Mouse (Mus musculus): Measurements from ENCODE around the gene Ndfip2. TPM values are rescaled to one million over a fixed set of nuclear protein-coding genes. Genes with fewer than 3 reads are reported as not detected.

Ndfip2 gene
- total and polyA plus RNA-seq, 3 experiments, result 12.6 to 49.6 (median 19.0) TPM

- no peak for DNase-seq (ENCODE audit: extremely low read depth)
- TF ChIP-seq EP300 (IDR thresholded peaks at IDR 0.05; ENCODE audit: low read length) (no peak), USF2 (conservative IDR thresholded peaks at IDR 0.05; ENCODE audit: low read depth, low read length) (no peak), NRF1 (IDR thresholded peaks at IDR 0.05; ENCODE audit: low read depth, low read length) (no peak), POLR2A (IDR thresholded peaks at IDR 0.05; ENCODE audit: low read depth, low read length) (no peak), PAX5 (IDR thresholded peaks at IDR 0.05; ENCODE audit: low read length) (no peak), MXI1 (IDR thresholded peaks at IDR 0.05; ENCODE audit: low read depth, low read length) (no peak), E2F4 (IDR thresholded peaks at IDR 0.05; ENCODE audit: insufficient replicate concordance, low read depth, low read length) (no peak), MAFK (IDR thresholded peaks at IDR 0.05; ENCODE audit: insufficient replicate concordance, low read length) (no peak), ZNF384 (IDR thresholded peaks at IDR 0.05; ENCODE audit: low read depth, low read length) (no peak), JUND (conservative IDR thresholded peaks at IDR 0.05; ENCODE audit: low read depth, low read length) (no peak), JUN (IDR thresholded peaks at IDR 0.05; ENCODE audit: insufficient read depth, low read depth, low read length) (no peak), KAT2A (IDR thresholded peaks at IDR 0.05; ENCODE audit: insufficient replicate concordance, low read length) (no peak), ZKSCAN1 (IDR thresholded peaks at IDR 0.05; ENCODE audit: borderline replicate concordance, low read depth, low read length) (no peak), HCFC1 (IDR thresholded peaks at IDR 0.05; ENCODE audit: low read depth, low read length) (no peak), CTCF (conservative IDR thresholded peaks at IDR 0.05 in 1 of 2, IDR thresholded peaks at IDR 0.05 in 1 of 2; ENCODE audit: low read depth in 2 of 2, low read length in 2 of 2) (no peak)
- in situ Hi-C loops (cut with MboI; ENCODE audit: low pct_ligation_motif_present, low pct_unique_long_range_greater_than_20kb, low sequenced_read_pairs) (no loop called here), dilution Hi-C loops (cut with MboI; ENCODE audit: extremely low pct_ligation_motif_present, extremely low pct_unique_long_range_greater_than_20kb, low sequenced_read_pairs) (no loop called here)
- H3K36me3 ChIP-seq (replicated peaks in 1 of 2; ENCODE audit: control insufficient read depth in 1 of 2, insufficient read depth in 1 of 2, low read length in 1 of 2), result no peaks in the 10 kb centered on the region
- H3K27ac ChIP-seq (ENCODE audit: insufficient read depth, low read depth), result no peak overlapping the region
- peaks cover 2 to 4% of the 10 kb centered on the region in 2 experiments; a peak in 1 of 4 replicates for H3K4me1 ChIP-seq (ENCODE audit: control insufficient read depth in 1 of 2, insufficient read depth in 2 of 2)
- H3K4me2 ChIP-seq (ENCODE audit: insufficient read depth, low read depth, poor library complexity, severe bottlenecking), result no peak overlapping the region
- no peaks in the 10 kb centered on the region for H3K79me2 ChIP-seq (replicated peaks; ENCODE audit: control insufficient read depth, extremely low read depth, insufficient read depth, poor library complexity, severe bottlenecking)
- H3K9me3 ChIP-seq (replicated peaks; ENCODE audit: low read length), result no peaks in the 10 kb centered on the region
- H3K4me3 ChIP-seq (replicated peaks in 1 of 3; ENCODE audit: low read depth in 2 of 3, low read length in 2 of 3, poor library complexity in 1 of 3), result no peak overlapping the region
- H3K9ac ChIP-seq (ENCODE audit: insufficient read depth, low read depth), result no peak overlapping the region
- peaks cover 6% of the 10 kb centered on the region for H3K27me3 ChIP-seq (replicated peaks)
Measured at GRCm38 (mm10) chr14:105253304-105253703, 5.1 kb upstream of the Ndfip2 start.

DNA sequence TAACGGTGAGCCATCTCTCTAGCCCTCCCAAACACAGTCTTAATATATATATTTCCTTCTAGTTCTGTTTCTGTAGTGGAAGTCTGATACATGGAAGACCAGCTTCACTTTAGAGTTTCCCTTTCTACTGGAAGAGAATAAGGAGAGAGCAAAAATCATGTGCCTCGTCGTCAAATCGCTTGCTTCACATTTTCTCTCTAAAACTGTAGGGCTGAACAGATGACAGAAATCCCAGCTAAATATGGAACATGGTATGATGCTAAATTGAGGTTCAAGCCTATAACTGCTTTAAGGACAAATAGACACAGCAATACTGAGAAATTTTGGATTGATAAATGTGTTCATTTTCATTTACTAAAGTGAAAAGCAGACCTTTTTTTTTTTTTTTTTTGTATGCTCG lies 4.0 kb upstream of the Ndfip2 start:
- Histone ChIP-seq H3K4me1 (ENCODE audit: control insufficient read depth in 1 of 2, insufficient read depth in 2 of 2) (peaks cover 2 to 4% of the 10 kb centered on the region in 2 experiments; a peak in 1 of 4 replicates), H3K27me3 (replicated peaks) (peaks cover 6% of the 10 kb centered on the region), H3K27ac (ENCODE audit: insufficient read depth, low read depth) (no peak overlapping the region), H3K79me2 (replicated peaks; ENCODE audit: control insufficient read depth, extremely low read depth, insufficient read depth, poor library complexity, severe bottlenecking) (no peaks in the 10 kb centered on the region), H3K4me2 (ENCODE audit: insufficient read depth, low read depth, poor library complexity, severe bottlenecking) (no peak overlapping the region), H3K36me3 (replicated peaks in 1 of 2; ENCODE audit: control insufficient read depth in 1 of 2, insufficient read depth in 1 of 2, low read length in 1 of 2) (no peaks in the 10 kb centered on the region), H3K9me3 (replicated peaks; ENCODE audit: low read length) (no peaks in the 10 kb centered on the region), H3K9ac (ENCODE audit: insufficient read depth, low read depth) (no peak overlapping the region), H3K4me3 (replicated peaks in 1 of 3; ENCODE audit: low read depth in 2 of 3, low read length in 2 of 3, poor library complexity in 1 of 3) (no peak overlapping the region)
- no peak for DNase-seq (ENCODE audit: extremely low read depth)
- TF ChIP-seq CHD2 (IDR thresholded peaks at IDR 0.05; ENCODE audit: low read length), result no peak
- no peak for TF ChIP-seq ZKSCAN1 (IDR thresholded peaks at IDR 0.05; ENCODE audit: borderline replicate concordance, low read depth, low read length)
- no peak for TF ChIP-seq MAX (IDR thresholded peaks at IDR 0.05; ENCODE audit: low read length)
- TF ChIP-seq EP300 (IDR thresholded peaks at IDR 0.05; ENCODE audit: low read length), result no peak
- TF ChIP-seq NRF1 (IDR thresholded peaks at IDR 0.05; ENCODE audit: low read depth, low read length), result no peak
- TF ChIP-seq POLR2A (IDR thresholded peaks at IDR 0.05; ENCODE audit: low read depth, low read length), result no peak
- no peak for TF ChIP-seq ELF1 (IDR thresholded peaks at IDR 0.05; ENCODE audit: low read depth, low read length)
- no peak for TF ChIP-seq MYC (IDR thresholded peaks at IDR 0.05; ENCODE audit: low read depth, low read length)
- no peak for TF ChIP-seq ZC3H11A (IDR thresholded peaks at IDR 0.05; ENCODE audit: low read depth, low read length)
- TF ChIP-seq JUN (IDR thresholded peaks at IDR 0.05; ENCODE audit: insufficient read depth, low read depth, low read length), result no peak
- no peak for TF ChIP-seq POLR2AphosphoS2 (IDR thresholded peaks at IDR 0.05; ENCODE audit: low read depth, low read length)
- TF ChIP-seq ZMIZ1 (IDR thresholded peaks at IDR 0.05; ENCODE audit: low read depth, low read length), result no peak
- no peak for TF ChIP-seq RAD21 (IDR thresholded peaks at IDR 0.05; ENCODE audit: low read depth, low read length)
- TF ChIP-seq TBP (conservative IDR thresholded peaks at IDR 0.05; ENCODE audit: low read depth, low read length), result no peak
- no peak for TF ChIP-seq TCF12 (IDR thresholded peaks at IDR 0.05; ENCODE audit: low read depth, low read length)
- no peak for TF ChIP-seq CTCF (conservative IDR thresholded peaks at IDR 0.05 in 1 of 2, IDR thresholded peaks at IDR 0.05 in 1 of 2; ENCODE audit: low read depth in 2 of 2, low read length in 2 of 2)
- in situ Hi-C loops (cut with MboI; ENCODE audit: low pct_ligation_motif_present, low pct_unique_long_range_greater_than_20kb, low sequenced_read_pairs), result no loop called here
- dilution Hi-C loops (cut with MboI; ENCODE audit: extremely low pct_ligation_motif_present, extremely low pct_unique_long_range_greater_than_20kb, low sequenced_read_pairs), result no loop called here
